Mouse (Mus musculus) activated CD4-positive, CD25-positive, alpha-beta regulatory T cell, adult 4 months (primary cell): Measurements from ENCODE around the gene Ifi206. TPM values are rescaled to one million over a fixed set of nuclear protein-coding genes. Genes with fewer than 3 reads are reported as not detected.

ENCODE experiments used
- ATAC-seq: one replicate; pipeline ENCODE4 v1.8.0; 2017
- polyA plus RNA-seq, 2 experiments: library from polyadenylated mRNA; unstranded; fragments of 100-300 nt; shearing (Covaris generic); gene quantifications; one replicate each; pipeline ENCODE4 v1.2.1; 2017

Gene Ifi206
- polyA plus RNA-seq, 2 experiments from 2014 or later: 70.9 to 95.8 TPM

- ATAC-seq: peak; percentile 54
Measured at GRCm38 (mm10) chr1:173418936-173419621, 71.8 kb downstream of the Ifi206 start.

GRCm38 (mm10) chr1:173418516-173418915 lies 72.3 kb downstream of the Ifi206 start:
- no peak for ATAC-seq

Other genes starting within 250 kb of the Ifi206 start
- gene Olfr418, start 225.0 kb downstream of the Ifi206 start, polyA plus RNA-seq: not detected
- gene Mptx2, start 213.3 kb downstream of the Ifi206 start, polyA plus RNA-seq: not detected
- not detected for gene Ackr1, start 157.3 kb downstream of the Ifi206 start, polyA plus RNA-seq
- gene Aim2, start 140.2 kb downstream of the Ifi206 start, polyA plus RNA-seq: 10 to 100 TPM; 40.0 to 50.8 TPM
- gene Cadm3, start 123.3 kb downstream of the Ifi206 start, polyA plus RNA-seq: not detected
- 10 to 100 TPM; 26.9 to 33.2 TPM for gene Ifi214, start 44.9 kb upstream of the Ifi206 start, polyA plus RNA-seq
- 10 to 100 TPM; 86.1 to 90.7 TPM for gene Ifi213, start 108.2 kb upstream of the Ifi206 start, polyA plus RNA-seq
- 100 to 1,000 TPM; 232 to 244 TPM for gene Ifi209, start 139.9 kb upstream of the Ifi206 start, polyA plus RNA-seq
- 10 to 100 TPM; 61.1 to 77.0 TPM for gene Ifi208, start 182.6 kb upstream of the Ifi206 start, polyA plus RNA-seq